Mouse (Mus musculus): Measurements from ENCODE around the gene Snx8. TPM values are rescaled to one million over a fixed set of nuclear protein-coding genes. Genes with fewer than 3 reads are reported as not detected.
"Not testable (repeated sequence)": the region's sequence is repeated elsewhere in the genome, so short reads cannot be mapped to it uniquely, and the experiment has no call there.

The Snx8 gene
- polyA plus RNA-seq, 1 experiment from 2014 or later: 17.3 TPM

GRCm38 (mm10) chr5:140381156-140381555 is 7.9 kb downstream of the Snx8 start:
- no peak overlapping the region for H3K4me3 ChIP-seq (replicated peaks)
- no peaks in the 10 kb centered on the region for H3K27me3 ChIP-seq (replicated peaks)
- no peak overlapping the region for H3K27ac ChIP-seq
- WGBS: 83% methylated on average over 7 of the region's 7 CpGs
- H3K36me3 ChIP-seq: no peaks in the 10 kb centered on the region
- H3K4me1 ChIP-seq: peaks cover 3% of the 10 kb centered on the region; the same call in 1 of the 2 replicates
- ATAC-seq (ENCODE audit: insufficient read depth, low FRiP score, low read depth): no peak
- H3K4me2 ChIP-seq: no peak overlapping the region
- H3K9me3 ChIP-seq: no peaks in the 10 kb centered on the region
- H3K9ac ChIP-seq: no peak overlapping the region

- no peak overlapping the region for H3K4me2 ChIP-seq
- no peaks in the 10 kb centered on the region for H3K36me3 ChIP-seq
- H3K4me1 ChIP-seq: peaks cover 3% of the 10 kb centered on the region; the same call in 1 of the 2 replicates
- ATAC-seq (ENCODE audit: insufficient read depth, low FRiP score, low read depth): no peak
- no peak overlapping the region for H3K27ac ChIP-seq
- no peak overlapping the region for H3K4me3 ChIP-seq (replicated peaks)
- WGBS: 77% methylated on average over 6 of the region's 6 CpGs
- H3K9me3 ChIP-seq: no peaks in the 10 kb centered on the region
- no peak overlapping the region for H3K9ac ChIP-seq
- no peaks in the 10 kb centered on the region for H3K27me3 ChIP-seq (replicated peaks)
Measured at GRCm38 (mm10) chr5:140379299-140379698, 9.8 kb downstream of the Snx8 start.

- Histone ChIP-seq H3K4me1 (no peaks in the 10 kb centered on the region), H3K9ac (no peak overlapping the region), H3K36me3 (no peaks in the 10 kb centered on the region), H3K4me3 (replicated peaks) (no peak overlapping the region), H3K27me3 (replicated peaks) (no peaks in the 10 kb centered on the region), H3K9me3 (no peaks in the 10 kb centered on the region), H3K27ac (no peak overlapping the region), H3K4me2 (no peak overlapping the region)
- no peak for ATAC-seq (ENCODE audit: insufficient read depth, low FRiP score, low read depth)
- 77% methylated on average over 6 of the region's 6 CpGs for WGBS
Measured at GRCm38 (mm10) chr5:140378121-140378853, 10.8 kb downstream of the Snx8 start.

- H3K4me2 ChIP-seq: no peak overlapping the region
- H3K27ac ChIP-seq: no peak overlapping the region
- ATAC-seq (ENCODE audit: insufficient read depth, low FRiP score, low read depth): no peak
- 83% methylated on average over 4 of the region's 4 CpGs for WGBS
- H3K4me1 ChIP-seq: peaks cover 6% of the 10 kb centered on the region; the same call in 1 of the 2 replicates
- no peaks in the 10 kb centered on the region for H3K9me3 ChIP-seq
- H3K36me3 ChIP-seq: no peaks in the 10 kb centered on the region
- H3K9ac ChIP-seq: no peak overlapping the region
- no peaks in the 10 kb centered on the region for H3K27me3 ChIP-seq (replicated peaks)
- H3K4me3 ChIP-seq (replicated peaks): no peak overlapping the region
Measured at GRCm38 (mm10) chr5:140375249-140375829, 13.7 kb downstream of the Snx8 start.

DNA sequence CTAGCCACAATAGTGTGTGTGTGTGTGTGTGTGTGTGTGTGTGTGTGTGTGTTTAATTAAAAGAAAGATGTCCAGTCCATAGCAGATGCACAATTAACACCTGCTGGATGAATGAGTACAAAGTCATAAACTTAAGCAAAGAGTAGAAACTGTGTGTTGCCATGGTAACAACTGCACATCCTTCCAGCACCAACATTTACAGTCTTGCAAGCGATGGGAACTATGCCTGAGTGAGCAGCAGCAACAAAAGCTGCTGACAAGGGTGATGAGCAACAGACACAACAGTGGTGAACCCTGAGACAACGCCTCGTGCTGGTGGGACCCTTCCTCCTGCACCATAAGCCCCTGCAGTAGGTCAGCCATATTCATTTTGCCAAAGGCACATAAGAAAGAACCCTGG is 14.8 kb downstream of the Snx8 start:
- WGBS: 66% methylated on average over 3 of the region's 3 CpGs
- Histone ChIP-seq H3K9me3 (no peaks in the 10 kb centered on the region), H3K9ac (no peak overlapping the region), H3K36me3 (no peaks in the 10 kb centered on the region), H3K4me1 (peaks cover 10% of the 10 kb centered on the region; the same call in 1 of the 2 replicates), H3K27me3 (replicated peaks) (no peaks in the 10 kb centered on the region), H3K4me3 (replicated peaks) (no peak overlapping the region), H3K27ac (no peak overlapping the region), H3K4me2 (no peak overlapping the region)
- ATAC-seq (ENCODE audit: insufficient read depth, low FRiP score, low read depth): no peak

- no peak overlapping the region for H3K27ac ChIP-seq
- H3K27me3 ChIP-seq (replicated peaks): no peaks in the 10 kb centered on the region
- H3K36me3 ChIP-seq: no peaks in the 10 kb centered on the region
- H3K9me3 ChIP-seq: no peaks in the 10 kb centered on the region
- H3K4me2 ChIP-seq: no peak overlapping the region
- no peak for ATAC-seq (ENCODE audit: insufficient read depth, low FRiP score, low read depth)
- no peak overlapping the region for H3K9ac ChIP-seq
- H3K4me1 ChIP-seq: peaks cover 10% of the 10 kb centered on the region; the same call in 1 of the 2 replicates
- 72% methylated on average over 2 of the region's 2 CpGs for WGBS
- H3K4me3 ChIP-seq (replicated peaks): no peak overlapping the region
Measured at GRCm38 (mm10) chr5:140373711-140374110, 15.4 kb downstream of the Snx8 start.

DNA sequence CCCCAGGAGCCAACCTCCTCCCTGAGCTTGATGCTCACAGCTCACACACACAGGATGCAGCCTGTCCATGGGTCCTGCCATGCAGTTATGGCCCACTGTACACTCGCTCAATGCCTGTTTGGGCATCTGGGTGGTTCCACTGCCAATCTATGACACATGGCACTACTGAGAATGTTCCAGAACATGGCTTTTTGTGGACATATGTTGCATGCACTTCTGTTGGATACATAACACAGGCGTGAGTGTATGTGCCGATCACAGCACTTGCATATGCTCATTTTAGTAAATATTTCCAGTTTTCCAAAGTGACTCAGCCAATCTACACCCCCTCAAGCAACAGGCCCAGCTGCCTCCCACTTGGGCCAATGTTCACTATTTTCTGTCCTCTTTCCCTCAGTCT is 17.4 kb downstream of the Snx8 start:
- WGBS: 91% methylated on average over 3 of the region's 3 CpGs
- no peak overlapping the region for H3K4me2 ChIP-seq

GRCm38 (mm10) chr5:140370446-140371254 is 18.4 kb downstream of the Snx8 start:
- no peak for ATAC-seq (ENCODE audit: insufficient read depth, low FRiP score, low read depth)
- H3K4me3 ChIP-seq (replicated peaks): no peak overlapping the region
- H3K9ac ChIP-seq: no peak overlapping the region
- H3K9me3 ChIP-seq: no peaks in the 10 kb centered on the region
- H3K36me3 ChIP-seq: no peaks in the 10 kb centered on the region
- no peak overlapping the region for H3K27ac ChIP-seq
- WGBS: 52% methylated on average over 6 of the region's 6 CpGs
- no peak overlapping the region for H3K4me2 ChIP-seq
- peaks cover 10% of the 10 kb centered on the region; the same call in 1 of the 2 replicates for H3K4me1 ChIP-seq
- no peaks in the 10 kb centered on the region for H3K27me3 ChIP-seq (replicated peaks)

More for the DNA sequence above, 17.4 kb downstream of the Snx8 start:
- H3K4me3 ChIP-seq (replicated peaks): no peak overlapping the region
- H3K36me3 ChIP-seq: no peaks in the 10 kb centered on the region
- no peak overlapping the region for H3K27ac ChIP-seq
- no peak overlapping the region for H3K9ac ChIP-seq
- no peaks in the 10 kb centered on the region for H3K9me3 ChIP-seq
- no peak for ATAC-seq (ENCODE audit: insufficient read depth, low FRiP score, low read depth)
- no peaks in the 10 kb centered on the region for H3K27me3 ChIP-seq (replicated peaks)
- peaks cover 10% of the 10 kb centered on the region; the same call in 1 of the 2 replicates for H3K4me1 ChIP-seq

DNA sequence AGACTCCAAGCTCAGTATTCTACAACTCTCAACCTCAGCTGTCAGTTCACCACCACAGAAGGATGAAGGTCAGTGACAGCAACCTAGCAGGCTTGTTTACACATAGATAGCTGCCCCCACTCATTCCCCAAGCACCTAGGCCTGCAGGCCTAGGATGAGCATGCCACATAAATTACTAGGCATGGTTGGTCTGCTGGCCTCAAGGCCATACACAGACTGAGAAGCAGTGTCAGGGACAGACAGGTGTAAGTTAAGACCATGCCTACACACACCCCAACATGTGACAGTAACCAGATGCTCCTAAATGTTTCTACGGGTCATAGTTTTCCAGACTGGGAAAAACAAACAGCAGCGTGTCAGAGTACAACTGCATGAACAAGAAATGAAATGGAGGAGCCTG is 19.6 kb downstream of the Snx8 start:
- ATAC-seq (ENCODE audit: insufficient read depth, low FRiP score, low read depth): no peak
- H3K4me1 ChIP-seq: peaks cover 10% of the 10 kb centered on the region; the same call in 1 of the 2 replicates
- H3K9ac ChIP-seq: no peak overlapping the region
- no peaks in the 10 kb centered on the region for H3K27me3 ChIP-seq (replicated peaks)
- no peak overlapping the region for H3K4me2 ChIP-seq
- no peak overlapping the region for H3K27ac ChIP-seq
- no peak overlapping the region for H3K4me3 ChIP-seq (replicated peaks)
- 67% methylated on average over 2 of the region's 2 CpGs for WGBS
- H3K9me3 ChIP-seq: no peaks in the 10 kb centered on the region
- no peaks in the 10 kb centered on the region for H3K36me3 ChIP-seq

- H3K27ac ChIP-seq: no peak overlapping the region
- H3K9me3 ChIP-seq: no peaks in the 10 kb centered on the region
- 87% methylated on average over 4 of the region's 4 CpGs for WGBS
Measured at GRCm38 (mm10) chr5:140368926-140369325, 20.1 kb downstream of the Snx8 start.

DNA sequence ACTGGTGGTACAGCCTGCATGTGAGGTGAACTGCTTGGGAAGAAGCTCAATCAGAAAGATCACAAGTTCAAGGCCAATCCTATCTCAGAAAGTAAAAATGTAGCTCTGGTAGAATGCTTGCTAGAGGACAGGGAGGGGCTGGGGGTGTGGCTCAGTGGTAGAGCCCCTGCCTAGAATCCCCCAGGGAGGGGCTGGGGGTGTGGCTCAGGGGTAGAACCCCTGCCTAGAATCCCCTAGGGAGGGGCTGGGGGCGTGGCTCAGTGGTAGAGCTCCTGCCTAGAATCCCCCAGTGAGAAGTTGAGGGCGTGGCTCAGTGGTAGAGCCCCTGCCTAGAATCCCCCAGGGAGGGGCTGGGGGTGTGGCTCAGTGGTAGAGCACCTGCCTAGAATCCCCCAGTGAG is 20.9 kb downstream of the Snx8 start:
- WGBS: 91% methylated on average over 2 of the region's 2 CpGs
- not testable (repeated sequence) for H3K27me3 ChIP-seq (replicated peaks); ATAC-seq (ENCODE audit: insufficient read depth, low FRiP score, low read depth); H3K27ac ChIP-seq; H3K9ac ChIP-seq; H3K9me3 ChIP-seq; H3K4me3 ChIP-seq (replicated peaks); H3K4me2 ChIP-seq; H3K36me3 ChIP-seq
- peaks cover 10% of the 10 kb centered on the region; the same call in 1 of the 2 replicates for H3K4me1 ChIP-seq

More at GRCm38 (mm10) chr5:140368926-140369325, 20.1 kb downstream of the Snx8 start:
- no peak overlapping the region for H3K4me3 ChIP-seq (replicated peaks)
- H3K4me1 ChIP-seq: peaks cover 10% of the 10 kb centered on the region; the same call in 1 of the 2 replicates
- H3K36me3 ChIP-seq: no peaks in the 10 kb centered on the region
- no peak overlapping the region for H3K4me2 ChIP-seq
- no peak overlapping the region for H3K9ac ChIP-seq
- ATAC-seq (ENCODE audit: insufficient read depth, low FRiP score, low read depth): no peak
- no peaks in the 10 kb centered on the region for H3K27me3 ChIP-seq (replicated peaks)

DNA sequence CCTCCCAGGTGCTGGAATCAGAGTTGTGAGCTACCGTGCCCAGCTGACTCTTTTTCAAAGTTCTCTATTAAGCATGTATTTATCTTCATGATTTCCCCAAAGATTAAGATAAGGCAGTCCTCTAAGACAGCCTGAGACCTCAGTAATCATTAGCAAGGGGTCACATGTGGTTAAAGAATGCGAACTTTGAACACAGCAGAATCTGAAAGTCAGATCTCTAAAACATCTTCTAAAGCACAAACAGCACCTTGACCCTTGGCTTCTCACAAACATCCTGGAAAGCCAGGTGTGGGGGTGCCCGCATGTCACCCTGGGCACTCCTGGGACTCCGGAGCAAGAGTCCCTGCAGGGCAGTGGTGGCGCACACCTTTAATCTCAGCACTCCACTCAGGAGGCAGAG is 24.6 kb downstream of the Snx8 start:
- Histone ChIP-seq H3K27ac (no peak overlapping the region), H3K36me3 (0 out of 2 replicates have a peak, but pooled peaks cover 5% of the 10 kb centered on the region), H3K4me1 (no peaks in the 10 kb centered on the region), H3K4me3 (replicated peaks) (no peak overlapping the region), H3K9me3 (no peaks in the 10 kb centered on the region), H3K9ac (no peak overlapping the region), H3K27me3 (replicated peaks) (no peaks in the 10 kb centered on the region), H3K4me2 (no peak overlapping the region)
- 72% methylated on average over 5 of the region's 5 CpGs for WGBS
- no peak for ATAC-seq (ENCODE audit: insufficient read depth, low FRiP score, low read depth)

Measured in stomach, embryonic 15.5 days (tissue).